Mouse (Mus musculus) inflammation-experienced regulatory T-cells, adult 16 weeks (primary cell): Measurements from ENCODE around the gene Ifi209. TPM values are rescaled to one million over a fixed set of nuclear protein-coding genes. Genes with fewer than 3 reads are reported as not detected.

ENCODE experiments used
- polyA plus RNA-seq: library from polyadenylated mRNA; unstranded; fragments of 100-300 nt; shearing (Covaris generic); gene quantifications from one replicate; pipeline ENCODE4 v1.2.1, GENCODE M21; 2017

Ifi209 gene
- polyA plus RNA-seq: 229 TPM

GRCm38 (mm10) chr1:173630622-173631021 is at the start of gene Ifi209:
Gene Ifi209 (plus strand): TSS chr1:173630917.

GRCm38 (mm10) chr1:173598838-173599494 is 31.8 kb upstream of the Ifi209 start, which contains the start of gene Ifi213:
Gene Ifi213 (minus strand): TSS chr1:173599274.

GRCm38 (mm10) chr1:173673458-173674097 is 42.9 kb downstream of the Ifi209 start, which contains the start of gene Ifi208:
Gene Ifi208 (plus strand): TSS chr1:173673675.

Other genes starting within 250 kb of the Ifi209 start
- 124 TPM for gene Ifi206, start 139.9 kb upstream of the Ifi209 start, polyA plus RNA-seq
- gene Ifi214, start 95.0 kb upstream of the Ifi209 start, polyA plus RNA-seq: 32.4 TPM
- 86.1 TPM for gene Ifi213, start 31.6 kb upstream of the Ifi209 start, polyA plus RNA-seq
- 108 TPM for gene Ifi208, start 42.8 kb downstream of the Ifi209 start, polyA plus RNA-seq
- gene Ifi207, start 110.8 kb downstream of the Ifi209 start, polyA plus RNA-seq: 0.46 TPM
- 1.1 TPM for gene Ifi204, start 136.0 kb downstream of the Ifi209 start, polyA plus RNA-seq